Mouse (Mus musculus): Measurements from ENCODE around the gene Fjx1. TPM values are rescaled to one million over a fixed set of nuclear protein-coding genes. Genes with fewer than 3 reads are reported as not detected.

The Fjx1 gene
- 1.3 and 2.6 TPM in 2 replicates for polyA plus RNA-seq (2012; ENCODE audit: low replicate concordance)

GRCm38 (mm10) chr2:102451671-102452549, at the start of gene Fjx1:
Fjx1 (minus strand) TSS chr2:102452499.

DNA sequence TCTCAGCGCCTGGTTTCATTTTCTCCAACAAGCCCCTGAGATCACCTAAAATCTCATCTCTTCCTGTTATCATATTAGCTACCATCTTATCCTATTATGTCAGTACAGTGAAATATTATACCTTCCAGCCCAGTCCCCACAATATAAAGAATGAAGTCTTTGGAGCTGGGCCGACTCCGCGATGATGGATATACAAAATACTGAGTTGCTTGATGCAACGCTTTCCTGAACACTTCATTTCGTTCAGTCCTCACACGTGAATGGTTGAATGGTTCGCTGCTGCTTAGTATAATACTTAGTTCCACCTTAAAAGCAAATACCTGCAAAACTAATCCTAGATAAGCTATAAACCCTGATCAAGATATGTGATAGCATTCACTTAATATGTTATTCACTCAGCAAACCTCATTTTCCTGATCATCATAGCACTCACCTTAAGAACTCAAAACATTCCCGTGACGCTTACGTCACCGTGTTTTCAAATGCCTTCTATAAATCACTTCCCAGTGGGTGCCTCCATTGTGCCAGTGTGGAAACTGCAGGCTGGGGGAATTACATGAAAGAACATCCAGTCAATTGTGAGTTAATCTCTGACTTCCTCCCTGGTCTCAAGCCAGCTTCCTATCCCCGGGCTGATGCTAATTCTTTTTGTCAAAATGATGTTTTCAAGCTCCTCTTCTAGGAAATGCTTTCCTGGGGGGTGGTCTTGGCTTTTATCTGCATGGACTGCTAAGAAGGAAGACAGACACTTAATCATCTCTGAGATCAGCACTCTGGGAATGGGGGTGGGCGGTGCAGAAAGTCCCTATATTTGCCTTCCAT, 44.7 kb downstream of the Fjx1 start, which contains the start of gene Trim44:
Trim44 (minus strand) TSS at position 466 of the 822 bp plus-strand sequence.

Other genes with a start within 250 kb of the Fjx1 start
- 14.9 and 20.1 TPM in 2 replicates for gene Trim44, start 44.7 kb downstream of the Fjx1 start, polyA plus RNA-seq (2012; ENCODE audit: low replicate concordance)
- gene Pamr1, start 97.5 kb upstream of the Fjx1 start, polyA plus RNA-seq (2012; ENCODE audit: low replicate concordance), result not detected in 2 replicates
- gene Slc1a2, start 206.2 kb upstream of the Fjx1 start, polyA plus RNA-seq (2012; ENCODE audit: low replicate concordance), result 0.03 TPM in 2 replicates

Data from hematopoietic multipotent progenitor cell, adult 10-12 weeks (in vitro differentiated cells).